Mouse (Mus musculus) heart, adult 2 months (tissue): ENCODE results near the gene Ccdc80. TPM values are rescaled to one million over a fixed set of nuclear protein-coding genes. Genes with fewer than 3 reads are reported as not detected.
A peak's percentile ranks its signal among the peaks of the same experiment; 100 is the strongest.

Source experiments
- DNase-seq, 2 experiments: peaks; one replicate each; pipeline ENCODE4 v3.0.0; 2021
- H3K27ac ChIP-seq: fragments of 200-600 bp; 2 replicates; pipeline ENCODE4 v1.8.1; 2022
- H3K27me3 ChIP-seq: fragments of 200-500 bp; 2 replicates; pipeline ENCODE4 v1.6.1; 2012; ENCODE audit warnings: mild to moderate bottlenecking, low read length, inconsistent platforms, mixed read lengths; ENCODE audit not compliant: control insufficient read depth, insufficient read depth
- H3K36me3 ChIP-seq: fragments of 200-500 bp; 2 replicates; pipeline ENCODE4 v1.6.1; 2012; ENCODE audit warnings: low read length, inconsistent platforms; ENCODE audit not compliant: control insufficient read depth, insufficient read depth
- H3K4me1 ChIP-seq: fragments of 200-500 bp; 2 replicates; pipeline ENCODE4 v1.6.1; 2011; ENCODE audit warnings: low read length; ENCODE audit not compliant: control insufficient read depth, insufficient read depth
- H3K4me3 ChIP-seq: fragments of 200-600 bp; 2 replicates; pipeline ENCODE4 v1.8.1; 2022
- H3K79me2 ChIP-seq: fragments of 200-500 bp; replicated peaks from 2 replicates; pipeline ENCODE4 v1.6.1; 2012; ENCODE audit warnings: mild to moderate bottlenecking, inconsistent platforms, low read length, moderate library complexity, mixed read lengths; ENCODE audit not compliant: control insufficient read depth, insufficient read depth
- H3K9ac ChIP-seq: fragments of 200-500 bp; 2 replicates; pipeline ENCODE4 v1.6.1; 2012; ENCODE audit warnings: low read depth, mild to moderate bottlenecking, control low read depth, inconsistent platforms, low read length, mixed read lengths
- CTCF ChIP-seq: fragments of 200-600 bp; IDR thresholded peaks from 2 replicates; pipeline ENCODE4 v1.8.1; 2022; ENCODE audit warnings: antibody characterized with exemption, mild to moderate bottlenecking, moderate library complexity
- EP300 ChIP-seq: fragments of 200-500 bp; IDR thresholded peaks from 2 replicates; pipeline ENCODE4 v1.6.1; 2011; ENCODE audit warnings: low read depth, low read length, control low read depth; ENCODE audit not compliant: insufficient read depth
- POLR2A ChIP-seq: fragments of 200-500 bp; IDR thresholded peaks from 2 replicates; pipeline ENCODE4 v1.6.1; 2011; ENCODE audit warnings: mild to moderate bottlenecking, low read depth, low read length, control low read depth; ENCODE audit not compliant: insufficient read depth
- WGBS: fragments of 180-500 bp; shearing (Covaris S2); methylation state at CpG from one replicate; pipeline ENCODE4 v1.1.7; 2018; 5-methylcytosine and 5-hydroxymethylcytosine counted together
- intact Hi-C: fragments of 180-260 bp; cut with DNase I; formaldehyde crosslinking; loops from one replicate; pipeline ENCODE4 v1.15.1; 2025
- polyA plus RNA-seq: library from polyadenylated mRNA; depleted of rRNA; stranded (reverse); fragments of >200 nt; gene quantifications from 2 replicates; pipeline ENCODE4 v1.2.3, GENCODE M21; 2012
- total RNA-seq, 2 experiments: library from RNA; stranded (reverse); gene quantifications; 2 replicates each; pipeline ENCODE4 v1.2.3; 2021

The Ccdc80 gene
- total and polyA plus RNA-seq, 3 experiments = 43.4 to 65.3 (median 64.0) TPM

GRCm38 (mm10) chr16:45100892-45101291 is 7.7 kb downstream of the Ccdc80 start:
- peak in 1 of 2 experiments; percentile 58 for DNase-seq
- Histone ChIP-seq H3K4me3 (no peak overlapping the region), H3K9ac (no peak overlapping the region), H3K36me3 (peaks cover 8% of the 10 kb centered on the region), H3K79me2 (no peaks in the 10 kb centered on the region; the same call in none of the 2 replicates), H3K27ac (no peak overlapping the region), H3K27me3 (no peaks in the 10 kb centered on the region), H3K4me1 (peaks cover 9% of the 10 kb centered on the region)
- 8% methylated on average over 3 of the region's 3 CpGs for WGBS
- no peak for TF ChIP-seq POLR2A
- TF ChIP-seq EP300 = no peak
- TF ChIP-seq CTCF = no peak
- intact Hi-C loops = no loop called here

- Histone ChIP-seq H3K4me3 (no peak overlapping the region), H3K4me1 (peaks cover 10% of the 10 kb centered on the region), H3K9ac (no peak overlapping the region), H3K36me3 (peaks cover 11% of the 10 kb centered on the region), H3K79me2 (no peaks in the 10 kb centered on the region; the same call in none of the 2 replicates), H3K27ac (no peak overlapping the region), H3K27me3 (no peaks in the 10 kb centered on the region)
- intact Hi-C loops = no loop called here
- no peak for DNase-seq
- TF ChIP-seq POLR2A (no peak), CTCF (no peak), EP300 (no peak)
- WGBS = 58% methylated on average over 3 of the region's 3 CpGs
Measured at GRCm38 (mm10) chr16:45104993-45105392, 11.8 kb downstream of the Ccdc80 start.

- 51% methylated on average over 5 of the region's 5 CpGs for WGBS
Measured at GRCm38 (mm10) chr16:45108203-45108878, 15.1 kb downstream of the Ccdc80 start.

GRCm38 (mm10) chr16:45110498-45110897 is 17.3 kb downstream of the Ccdc80 start:
- WGBS = 9% methylated on average over 4 of the region's 4 CpGs
- no peak for TF ChIP-seq POLR2A
- no peak for TF ChIP-seq CTCF
- no peak for TF ChIP-seq EP300
- H3K4me1 ChIP-seq = peaks cover 3% of the 10 kb centered on the region

More at GRCm38 (mm10) chr16:45108203-45108878, 15.1 kb downstream of the Ccdc80 start:
- Histone ChIP-seq H3K27me3 (no peaks in the 10 kb centered on the region), H3K79me2 (no peaks in the 10 kb centered on the region), H3K4me3 (no peak overlapping the region), H3K36me3 (peaks cover 10% of the 10 kb centered on the region), H3K9ac (no peak overlapping the region), H3K4me1 (peaks cover 4% of the 10 kb centered on the region), H3K27ac (no peak overlapping the region)
- intact Hi-C loops = no loop called here
- TF ChIP-seq EP300 (no peak), CTCF (no peak), POLR2A (no peak)
- no peak for DNase-seq

GRCm38 (mm10) chr16:45117200-45117599 is 24.0 kb downstream of the Ccdc80 start:
- H3K36me3 ChIP-seq = peaks cover 14% of the 10 kb centered on the region
- H3K27ac ChIP-seq = no peak overlapping the region
- DNase-seq = no peak
- H3K27me3 ChIP-seq = no peaks in the 10 kb centered on the region
- no peak overlapping the region for H3K4me3 ChIP-seq
- H3K4me1 ChIP-seq = peaks cover 1% of the 10 kb centered on the region
- H3K79me2 ChIP-seq = no peaks in the 10 kb centered on the region
- WGBS = 93% methylated on average over 3 of the region's 3 CpGs
- H3K9ac ChIP-seq = no peak overlapping the region
- TF ChIP-seq CTCF = no peak
- intact Hi-C loops = no loop called here

More at GRCm38 (mm10) chr16:45110498-45110897, 17.3 kb downstream of the Ccdc80 start:
- Histone ChIP-seq H3K4me3 (no peak overlapping the region), H3K27ac (no peak overlapping the region), H3K9ac (no peak overlapping the region), H3K79me2 (no peaks in the 10 kb centered on the region), H3K36me3 (peaks cover 10% of the 10 kb centered on the region), H3K27me3 (no peaks in the 10 kb centered on the region)
- intact Hi-C loops = no loop called here
- peak; percentile 39 to 75 for DNase-seq

- Histone ChIP-seq H3K4me3 (no peak overlapping the region), H3K27ac (no peak overlapping the region), H3K9ac (no peak overlapping the region), H3K36me3 (peaks cover 13% of the 10 kb centered on the region), H3K79me2 (no peaks in the 10 kb centered on the region), H3K27me3 (no peaks in the 10 kb centered on the region), H3K4me1 (peaks cover 3% of the 10 kb centered on the region)
- no peak for DNase-seq
- WGBS = 74% methylated on average over 3 of the region's 3 CpGs
- intact Hi-C loops = no loop called here
- TF ChIP-seq EP300 (no peak), POLR2A (no peak), CTCF (no peak)
Measured at GRCm38 (mm10) chr16:45118760-45119159, 25.6 kb downstream of the Ccdc80 start.
